Mouse (Mus musculus): ENCODE measurements around the gene Pth2r. TPM values are rescaled to one million over a fixed set of nuclear protein-coding genes. Genes with fewer than 3 reads are reported as not detected.

Pth2r gene
- total and polyA plus RNA-seq, 3 experiments: not detected

- Histone ChIP-seq H3K27ac (ENCODE audit: control insufficient read depth, low read depth, low read length) (no peak overlapping the region), H3K4me1 (ENCODE audit: control insufficient read depth in 1 of 2, insufficient read depth in 2 of 2, low read length in 2 of 2) (no peaks in the 10 kb centered on the region; a peak in 1 of 4 replicates), H3K79me2 (ENCODE audit: control insufficient read depth, insufficient read depth, low read length, poor library complexity) (no peaks in the 10 kb centered on the region), H3K9ac (ENCODE audit: control insufficient read depth, low read depth, low read length, poor library complexity, severe bottlenecking) (no peak overlapping the region), H3K27me3 (ENCODE audit: control insufficient read depth in 1 of 2, insufficient read depth in 2 of 2, low read length in 2 of 2) (no peaks in the 10 kb centered on the region), H3K36me3 (ENCODE audit: control insufficient read depth in 1 of 2, insufficient read depth in 2 of 2, low read length in 2 of 2) (no peaks in the 10 kb centered on the region), H3K4me3 (ENCODE audit: control insufficient read depth in 1 of 2, insufficient read depth in 1 of 2, low read depth in 2 of 2, low read length in 2 of 2) (no peak overlapping the region), H3K9me3 (replicated peaks; ENCODE audit: insufficient read depth, low read length) (no peaks in the 10 kb centered on the region)
- peak; percentile 53 for TF ChIP-seq ZC3H11A (IDR thresholded peaks at IDR 0.05; ENCODE audit: low read depth, low read length)
- TF ChIP-seq MXI1 (IDR thresholded peaks at IDR 0.05; ENCODE audit: low read depth, low read length): no peak
- TF ChIP-seq NRF1 (IDR thresholded peaks at IDR 0.05; ENCODE audit: insufficient read depth, low read depth, low read length, poor library complexity, severe bottlenecking): no peak
- no peak for TF ChIP-seq BHLHE40 (IDR thresholded peaks at IDR 0.05; ENCODE audit: borderline replicate concordance, low read depth, low read length)
- no peak for TF ChIP-seq MAZ (IDR thresholded peaks at IDR 0.05; ENCODE audit: low read depth, low read length)
- TF ChIP-seq TBP (IDR thresholded peaks at IDR 0.05; ENCODE audit: low read depth, low read length): 0 out of 2 replicates have a peak, but pooled peaks have one; percentile 11
- TF ChIP-seq POLR2AphosphoS2 (IDR thresholded peaks at IDR 0.05; ENCODE audit: low read length): no peak
- TF ChIP-seq ETS1 (IDR thresholded peaks at IDR 0.05; ENCODE audit: low read depth, low read length): no peak
- TF ChIP-seq CTCF (IDR thresholded peaks at IDR 0.05 in 2 of 3, conservative IDR thresholded peaks at IDR 0.05 in 1 of 3; ENCODE audit: control insufficient read depth in 1 of 3, insufficient read depth in 1 of 3, low read depth in 2 of 3, low read length in 3 of 3, poor library complexity in 1 of 3, severe bottlenecking in 1 of 3): peak; percentile 57 to 80 (median 71)
- peak; percentile 66 for TF ChIP-seq SMC3 (IDR thresholded peaks at IDR 0.05; ENCODE audit: low read depth, low read length)
- TF ChIP-seq RAD21 (IDR thresholded peaks at IDR 0.05; ENCODE audit: low read depth, low read length): peak; percentile 76
- no peak for TF ChIP-seq MYB (IDR thresholded peaks at IDR 0.05; ENCODE audit: low read depth, low read length)
- TF ChIP-seq KAT2A (conservative IDR thresholded peaks at IDR 0.05; ENCODE audit: low read depth, low read length): no peak
- no peak for TF ChIP-seq MEF2A (IDR thresholded peaks at IDR 0.05; ENCODE audit: extremely low read depth, insufficient replicate concordance, low read depth, low read length, poor library complexity, severe bottlenecking)
- DNase-seq (ENCODE audit: low read depth, low spot score): peak; percentile 77
Measured at GRCm38 (mm10) chr1:65282766-65283165, 910 bp downstream of the Pth2r start.

DNA sequence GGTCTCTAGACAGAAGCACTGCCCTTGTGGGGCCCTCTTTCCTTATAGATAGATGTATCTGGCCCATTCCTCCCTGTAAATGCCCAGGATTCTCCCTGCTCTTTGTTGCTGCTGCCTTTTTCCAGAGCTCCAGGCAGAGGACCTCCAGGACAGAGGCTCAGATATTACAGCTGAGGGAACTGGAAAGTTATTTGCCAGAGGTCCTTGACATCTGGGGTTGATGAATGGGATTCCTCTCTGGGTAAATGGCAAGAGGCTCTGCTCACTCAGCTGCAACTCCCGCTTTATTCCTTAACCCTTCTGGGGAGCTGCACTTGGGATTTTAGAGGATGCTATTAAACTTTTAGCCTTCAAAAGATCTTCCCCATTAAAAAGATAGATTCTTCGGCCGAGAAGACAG is 26.6 kb downstream of the Pth2r start:
- Histone ChIP-seq H3K4me1 (ENCODE audit: control insufficient read depth in 1 of 2, insufficient read depth in 2 of 2, low read length in 2 of 2) (no peaks in the 10 kb centered on the region), H3K9ac (ENCODE audit: control insufficient read depth, low read depth, low read length, poor library complexity, severe bottlenecking) (no peak overlapping the region), H3K36me3 (ENCODE audit: control insufficient read depth in 1 of 2, insufficient read depth in 2 of 2, low read length in 2 of 2) (no peaks in the 10 kb centered on the region), H3K9me3 (replicated peaks; ENCODE audit: insufficient read depth, low read length) (no peaks in the 10 kb centered on the region), H3K27me3 (ENCODE audit: control insufficient read depth in 1 of 2, insufficient read depth in 2 of 2, low read length in 2 of 2) (no peaks in the 10 kb centered on the region), H3K79me2 (ENCODE audit: control insufficient read depth, insufficient read depth, low read length, poor library complexity) (no peaks in the 10 kb centered on the region), H3K4me3 (ENCODE audit: control insufficient read depth in 1 of 2, insufficient read depth in 1 of 2, low read depth in 2 of 2, low read length in 2 of 2) (no peak overlapping the region), H3K27ac (ENCODE audit: control insufficient read depth, low read depth, low read length) (no peak overlapping the region)
- TF ChIP-seq GATA1 (IDR thresholded peaks at IDR 0.05; ENCODE audit: low read depth, low read length) (no peak), POLR2A (IDR thresholded peaks at IDR 0.05; ENCODE audit: control insufficient read depth in 1 of 2, insufficient read depth in 1 of 2, low read depth in 1 of 2, low read length in 2 of 2, poor library complexity in 1 of 2) (no peak), ELF1 (IDR thresholded peaks at IDR 0.05; ENCODE audit: low read depth, low read length) (no peak), MXI1 (IDR thresholded peaks at IDR 0.05; ENCODE audit: low read depth, low read length) (no peak), CHD1 (IDR thresholded peaks at IDR 0.05; ENCODE audit: low read depth, low read length) (no peak)
- no peak for DNase-seq (ENCODE audit: low read depth, low spot score)
